Mouse (Mus musculus) urinary bladder, postnatal 36 days (tissue): ENCODE data around the gene Olfr951.

Source experiments
- DNase-seq, 2 experiments: peaks; one replicate each; pipeline ENCODE4 v3.0.0; 2022; ENCODE audit warnings: low spot score in 2 of 2, mixed read lengths in 1 of 2

Gene Olfr951

GRCm38 (mm10) chr9:39387110-39387509, at the start of gene Olfr951:
Olfr951 (plus strand) TSS chr9:39387410.
- no peak for DNase-seq

- no peak for DNase-seq
Measured at GRCm38 (mm10) chr9:39427048-39427447, 39.8 kb downstream of the Olfr951 start, which contains the start of gene Olfr952. Olfr952 (minus strand) TSS chr9:39427148.
